Mouse (Mus musculus): ENCODE data around the gene Adamts12. TPM values are rescaled to one million over a fixed set of nuclear protein-coding genes. Genes with fewer than 3 reads are reported as not detected.

The Adamts12 gene
- polyA plus RNA-seq, 1 experiment: 0.80 TPM

DNA sequence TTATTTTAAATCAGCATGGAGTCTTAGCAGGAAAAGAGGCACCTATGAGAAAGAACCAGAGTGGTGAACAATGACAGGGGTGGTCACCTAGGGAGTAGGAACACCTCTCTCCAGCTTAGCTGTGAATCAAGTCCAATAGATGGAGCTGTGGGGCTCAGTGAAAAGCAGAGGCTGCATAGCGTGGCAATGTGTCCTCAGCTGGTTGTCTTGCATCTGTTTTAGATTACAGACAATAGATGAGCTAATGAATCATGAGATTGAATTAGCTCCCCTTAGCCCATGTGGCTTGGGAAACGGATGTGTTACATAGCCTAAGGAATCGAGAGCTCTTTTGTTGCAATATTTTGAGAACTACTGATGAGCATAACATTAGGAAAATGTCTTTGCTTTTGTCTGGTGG is 291.3 kb downstream of the Adamts12 start:
- 81% methylated on average over 3 of the region's 3 CpGs for WGBS
- no peak overlapping the region for H3K27ac ChIP-seq (ENCODE audit: insufficient read depth, low read depth, low read length)
- no peaks in the 10 kb centered on the region for H3K36me3 ChIP-seq (ENCODE audit: control insufficient read depth, insufficient read depth, low read length)
- no peaks in the 10 kb centered on the region for H3K4me1 ChIP-seq (ENCODE audit: control insufficient read depth, insufficient read depth, low read length)
- H3K4me3 ChIP-seq (ENCODE audit: insufficient read depth, low read depth, low read length): no peak overlapping the region
- TF ChIP-seq CTCF (conservative IDR thresholded peaks at IDR 0.05; ENCODE audit: insufficient read depth, insufficient read length, low read depth, low read length) (no peak), POLR2A (IDR thresholded peaks at IDR 0.05; ENCODE audit: low read depth, low read length) (no peak)
- H3K27me3 ChIP-seq (replicated peaks; ENCODE audit: control insufficient read depth, insufficient read depth, low read length): no peaks in the 10 kb centered on the region
- DNase-seq: no peak

DNA sequence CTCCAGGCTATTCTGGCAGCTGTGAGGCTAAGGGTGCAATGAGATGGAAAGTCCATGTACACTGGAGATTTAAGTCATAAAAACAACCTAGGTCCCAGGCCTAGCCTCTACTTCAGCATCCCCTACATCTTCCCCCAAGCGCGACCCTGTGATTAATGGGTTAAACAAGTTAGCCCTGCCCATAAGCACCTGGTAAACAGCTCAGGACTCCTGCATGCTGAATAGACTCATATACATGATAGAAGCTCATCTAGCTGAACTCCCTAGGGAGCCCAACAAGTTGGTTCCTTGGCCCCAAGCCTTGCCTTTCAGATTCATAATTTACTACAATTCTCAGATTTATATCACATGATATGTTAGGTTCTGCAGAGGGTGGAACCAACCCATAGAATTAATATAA is 292.9 kb downstream of the Adamts12 start:
- TF ChIP-seq POLR2A (IDR thresholded peaks at IDR 0.05; ENCODE audit: low read depth, low read length): no peak
- TF ChIP-seq CTCF (conservative IDR thresholded peaks at IDR 0.05; ENCODE audit: insufficient read depth, insufficient read length, low read depth, low read length): no peak
- peak; percentile 40 for DNase-seq
- 73% methylated on average over 2 of the region's 2 CpGs for WGBS
- Histone ChIP-seq H3K4me1 (ENCODE audit: control insufficient read depth, insufficient read depth, low read length) (no peaks in the 10 kb centered on the region), H3K4me3 (ENCODE audit: insufficient read depth, low read depth, low read length) (no peak overlapping the region), H3K27me3 (replicated peaks; ENCODE audit: control insufficient read depth, insufficient read depth, low read length) (no peaks in the 10 kb centered on the region), H3K27ac (ENCODE audit: insufficient read depth, low read depth, low read length) (no peak overlapping the region), H3K36me3 (ENCODE audit: control insufficient read depth, insufficient read depth, low read length) (no peaks in the 10 kb centered on the region)

GRCm38 (mm10) chr15:11360888-11361287 is 296.3 kb downstream of the Adamts12 start:
- H3K27ac ChIP-seq (ENCODE audit: insufficient read depth, low read depth, low read length): no peak overlapping the region
- no peak for TF ChIP-seq POLR2A (IDR thresholded peaks at IDR 0.05; ENCODE audit: low read depth, low read length)
- no peak for TF ChIP-seq CTCF (conservative IDR thresholded peaks at IDR 0.05; ENCODE audit: insufficient read depth, insufficient read length, low read depth, low read length)
- no peak for DNase-seq
- no peaks in the 10 kb centered on the region for H3K4me1 ChIP-seq (ENCODE audit: control insufficient read depth, insufficient read depth, low read length)
- H3K36me3 ChIP-seq (ENCODE audit: control insufficient read depth, insufficient read depth, low read length): no peaks in the 10 kb centered on the region
- H3K4me3 ChIP-seq (ENCODE audit: insufficient read depth, low read depth, low read length): no peak overlapping the region
- 72% methylated on average over 1 of the region's 1 CpGs for WGBS
- no peaks in the 10 kb centered on the region for H3K27me3 ChIP-seq (replicated peaks; ENCODE audit: control insufficient read depth, insufficient read depth, low read length)

DNA sequence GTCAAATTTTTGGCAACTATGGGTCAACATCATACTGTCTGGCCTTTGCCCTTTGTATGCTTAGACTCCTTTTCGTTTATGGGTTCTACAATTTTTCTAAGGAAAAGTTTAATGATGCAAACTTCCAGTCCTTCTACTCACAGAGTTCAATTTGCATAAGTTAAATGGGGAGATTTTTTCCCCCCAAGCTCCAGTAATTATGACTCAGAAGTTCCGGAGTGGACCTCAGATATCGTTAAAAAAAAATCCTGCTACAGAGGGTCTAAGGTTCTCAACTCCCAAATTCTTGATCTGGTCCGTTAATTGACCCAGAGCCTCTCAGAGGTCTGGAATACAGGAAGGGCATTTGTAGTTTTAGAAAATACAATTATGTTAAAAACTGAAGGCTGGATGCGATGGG is 297.2 kb downstream of the Adamts12 start:
- H3K4me1 ChIP-seq (ENCODE audit: control insufficient read depth, insufficient read depth, low read length): no peaks in the 10 kb centered on the region
- TF ChIP-seq CTCF (conservative IDR thresholded peaks at IDR 0.05; ENCODE audit: insufficient read depth, insufficient read length, low read depth, low read length): no peak
- no peak for TF ChIP-seq POLR2A (IDR thresholded peaks at IDR 0.05; ENCODE audit: low read depth, low read length)
- no peak overlapping the region for H3K27ac ChIP-seq (ENCODE audit: insufficient read depth, low read depth, low read length)
- H3K4me3 ChIP-seq (ENCODE audit: insufficient read depth, low read depth, low read length): no peak overlapping the region
- 60% methylated on average over 5 of the region's 5 CpGs for WGBS
- DNase-seq: no peak
- no peaks in the 10 kb centered on the region for H3K27me3 ChIP-seq (replicated peaks; ENCODE audit: control insufficient read depth, insufficient read depth, low read length)
- H3K36me3 ChIP-seq (ENCODE audit: control insufficient read depth, insufficient read depth, low read length): no peaks in the 10 kb centered on the region

- Histone ChIP-seq H3K27me3 (replicated peaks; ENCODE audit: control insufficient read depth, insufficient read depth, low read length) (no peaks in the 10 kb centered on the region), H3K36me3 (ENCODE audit: control insufficient read depth, insufficient read depth, low read length) (no peaks in the 10 kb centered on the region), H3K4me3 (ENCODE audit: insufficient read depth, low read depth, low read length) (no peak overlapping the region), H3K27ac (ENCODE audit: insufficient read depth, low read depth, low read length) (no peak overlapping the region), H3K4me1 (ENCODE audit: control insufficient read depth, insufficient read depth, low read length) (no peaks in the 10 kb centered on the region)
- TF ChIP-seq POLR2A (IDR thresholded peaks at IDR 0.05; ENCODE audit: low read depth, low read length): no peak
- no peak for TF ChIP-seq CTCF (conservative IDR thresholded peaks at IDR 0.05; ENCODE audit: insufficient read depth, insufficient read length, low read depth, low read length)
- peak; percentile 18 for DNase-seq
- 19% methylated on average over 2 of the region's 2 CpGs for WGBS
Observed at GRCm38 (mm10) chr15:11364112-11364511, 299.5 kb downstream of the Adamts12 start.

GRCm38 (mm10) chr15:11364795-11365194 is 300.2 kb downstream of the Adamts12 start:
- H3K27me3 ChIP-seq (replicated peaks; ENCODE audit: control insufficient read depth, insufficient read depth, low read length): no peaks in the 10 kb centered on the region
- H3K4me3 ChIP-seq (ENCODE audit: insufficient read depth, low read depth, low read length): no peak overlapping the region
- DNase-seq: no peak
- H3K4me1 ChIP-seq (ENCODE audit: control insufficient read depth, insufficient read depth, low read length): no peaks in the 10 kb centered on the region
- no peak overlapping the region for H3K27ac ChIP-seq (ENCODE audit: insufficient read depth, low read depth, low read length)
- H3K36me3 ChIP-seq (ENCODE audit: control insufficient read depth, insufficient read depth, low read length): no peaks in the 10 kb centered on the region
- TF ChIP-seq CTCF (conservative IDR thresholded peaks at IDR 0.05; ENCODE audit: insufficient read depth, insufficient read length, low read depth, low read length): no peak
- TF ChIP-seq POLR2A (IDR thresholded peaks at IDR 0.05; ENCODE audit: low read depth, low read length): no peak
- 95% methylated on average over 1 of the region's 1 CpGs for WGBS

DNA sequence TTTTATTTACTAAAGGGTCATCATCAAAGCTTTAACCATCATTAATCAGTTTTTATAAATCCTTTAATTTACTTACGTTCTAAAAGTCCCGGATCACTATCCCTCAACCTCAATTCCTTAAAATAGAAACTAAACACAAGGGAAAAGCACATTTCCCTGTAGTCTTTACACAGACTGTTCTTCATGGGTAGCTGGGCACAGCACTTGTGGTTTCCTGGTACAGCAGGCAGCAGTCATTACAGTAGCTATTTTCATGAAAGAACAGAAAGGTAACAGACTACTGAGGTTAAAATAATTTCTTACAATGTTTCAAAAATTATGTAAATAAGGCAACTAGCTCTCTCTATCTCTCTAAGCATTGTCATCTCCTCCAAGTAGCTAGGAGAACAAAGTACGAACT is 305.0 kb downstream of the Adamts12 start:
- Histone ChIP-seq H3K27ac (ENCODE audit: insufficient read depth, low read depth, low read length) (no peak overlapping the region), H3K4me3 (ENCODE audit: insufficient read depth, low read depth, low read length) (no peak overlapping the region), H3K27me3 (replicated peaks; ENCODE audit: control insufficient read depth, insufficient read depth, low read length) (no peaks in the 10 kb centered on the region), H3K4me1 (ENCODE audit: control insufficient read depth, insufficient read depth, low read length) (no peaks in the 10 kb centered on the region), H3K36me3 (ENCODE audit: control insufficient read depth, insufficient read depth, low read length) (no peaks in the 10 kb centered on the region)
- TF ChIP-seq POLR2A (IDR thresholded peaks at IDR 0.05; ENCODE audit: low read depth, low read length): no peak
- no peak for TF ChIP-seq CTCF (conservative IDR thresholded peaks at IDR 0.05; ENCODE audit: insufficient read depth, insufficient read length, low read depth, low read length)
- DNase-seq: no peak
- WGBS: 49% methylated on average over 3 of the region's 3 CpGs
